Mouse (Mus musculus) lung, postnatal 0 days (tissue): Measurements from ENCODE around the gene Mkrn2.

Experiments
- CTCF ChIP-seq: IDR thresholded peaks from 2 replicates; pipeline ENCODE4 v1.5.1; 2016; ENCODE audit warnings: antibody characterized with exemption, mild to moderate bottlenecking
- EP300 ChIP-seq: IDR thresholded peaks from 2 replicates; pipeline ENCODE4 v1.6.1; 2016; ENCODE audit warnings: antibody characterized with exemption, mild to moderate bottlenecking, control low read depth

DNA sequence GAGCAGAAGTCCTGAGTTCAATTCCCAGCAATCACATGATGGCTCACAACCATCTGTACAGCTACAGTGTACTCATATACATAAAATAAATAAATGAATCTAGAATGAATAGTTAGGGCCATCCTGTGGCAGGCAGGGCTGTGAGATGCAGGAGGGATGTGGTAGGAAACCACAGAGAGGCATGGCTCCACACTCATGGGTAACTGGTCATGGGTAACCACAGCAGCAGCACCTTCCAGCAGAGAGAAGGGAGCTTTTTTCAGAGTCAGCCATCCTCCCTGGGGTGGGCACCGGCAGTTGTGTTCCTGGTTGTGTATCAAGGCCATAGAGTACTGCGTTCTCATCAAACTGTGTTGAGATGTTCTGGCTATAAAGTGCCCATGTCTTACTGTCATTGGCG lies 7.2 kb upstream of the Mkrn2 start:
- TF ChIP-seq CTCF (no peak), EP300 (no peak)
